In genomic region chr2:172833196-172833595, GRCm38 (mm10) we compare ENCODE assay signal across 8 mouse cellular contexts.
DNase-seq lines count a peak whose midpoint lies in the region; ATAC-seq and TF ChIP-seq lines count a peak whose summit lies in the region.

No protein-coding gene starts in this region.

- 12% methylated on average over 2 of the region's 2 CpGs for WGBS in kidney, embryonic 14.5 days
- 24% methylated on average over 2 of the region's 2 CpGs for WGBS in limb, embryonic 12.5 days

- H3K36me3 ChIP-seq in kidney, embryonic 14.5 days (ENCODE audit: control insufficient read depth, insufficient read depth, low read length) = no peaks in the 10 kb centered on the region
- no peaks in the 10 kb centered on the region for H3K36me3 ChIP-seq in limb, embryonic 12.5 days

- H3K4me3 ChIP-seq in kidney, embryonic 14.5 days (ENCODE audit: low read length) = no peak overlapping the region
- H3K4me3 ChIP-seq in gastrocnemius, adult 2 months = no peak overlapping the region
- H3K4me3 ChIP-seq in limb, embryonic 12.5 days (replicated peaks) = no peak overlapping the region

- H3K9ac ChIP-seq in kidney, embryonic 14.5 days (ENCODE audit: low read depth, low read length) = no peak overlapping the region
- no peak overlapping the region for H3K9ac ChIP-seq in limb, embryonic 12.5 days (replicated peaks)

- no peak for TF ChIP-seq CTCF in brain, embryonic 14.5 days (IDR thresholded peaks at IDR 0.05; ENCODE audit: borderline replicate concordance, extremely low read depth, insufficient read depth, insufficient read length)
- TF ChIP-seq CTCF in gastrocnemius, adult 2 months (IDR thresholded peaks at IDR 0.05) = no peak

- H3K27ac ChIP-seq in kidney, embryonic 14.5 days (ENCODE audit: low read depth, low read length) = no peak overlapping the region
- no peak overlapping the region for H3K27ac ChIP-seq in gastrocnemius, adult 2 months
- H3K27ac ChIP-seq in limb, embryonic 12.5 days = peak overlapping the region; percentile 53

- no peaks in the 10 kb centered on the region for H3K27me3 ChIP-seq in kidney, embryonic 14.5 days (ENCODE audit: control insufficient read depth, insufficient read depth, low read length)
- H3K27me3 ChIP-seq in limb, embryonic 12.5 days = 0 out of 2 replicates have a peak, but pooled peaks cover 3% of the 10 kb centered on the region

- H3K4me1 ChIP-seq in kidney, embryonic 14.5 days (ENCODE audit: control insufficient read depth, insufficient read depth, low read length) = peaks cover 7% of the 10 kb centered on the region; the same call in 1 of the 2 replicates
- peaks cover 41% of the 10 kb centered on the region for H3K4me1 ChIP-seq in limb, embryonic 12.5 days (replicated peaks)

- TF ChIP-seq POLR2A in brain, embryonic 14.5 days (IDR thresholded peaks at IDR 0.05; ENCODE audit: borderline replicate concordance, extremely low read depth, insufficient read depth, insufficient read length, poor library complexity, severe bottlenecking) = no peak

- H3K4me2 ChIP-seq in kidney, embryonic 14.5 days (replicated peaks; ENCODE audit: low read depth, low read length) = no peak overlapping the region
- H3K4me2 ChIP-seq in limb, embryonic 12.5 days = no peak overlapping the region

- intact Hi-C loops in gastrocnemius, adult 2 months (cut with DNase I) = no loop called here

- ATAC-seq in kidney, embryonic 14.5 days (ENCODE audit: low FRiP score, low TSS enrichment) = no peak; the same call in 1 of the 2 replicates
- ATAC-seq in limb, embryonic 12.5 days (ENCODE audit: insufficient number of reproducible peaks, insufficient read depth, low FRiP score, low TSS enrichment, low read depth) = no peak

- peak; percentile 83 for DNase-seq in kidney, adult 11 months
- peak; percentile 43 for DNase-seq in 3T3-L1 (ENCODE audit: low read depth, low spot score)
- peak; percentile 77 for DNase-seq in brain, embryonic 14.5 days (ENCODE audit: low read depth)
- DNase-seq in gastrocnemius, adult 2 months = peak; percentile 75
- DNase-seq in spleen, postnatal 4 days (ENCODE audit: low spot score in 2 of 2) = no peak
- no peak for DNase-seq in thymus, postnatal 10 days (ENCODE audit: low spot score in 2 of 2)

- no peaks in the 10 kb centered on the region for H3K9me3 ChIP-seq in kidney, embryonic 14.5 days (ENCODE audit: control insufficient read depth, low read length)
- no peaks in the 10 kb centered on the region for H3K9me3 ChIP-seq in limb, embryonic 12.5 days

Comparison
In these comparisons a context has a peak if more than half of its experiments do, and no peak if none do; other contexts are left out.
1. DNase-seq: peak in kidney, adult 11 months (single experiment), 3T3-L1 (single experiment), brain, embryonic 14.5 days (single experiment) and gastrocnemius, adult 2 months (single experiment); none in spleen, postnatal 4 days (0 of 2) and thymus, postnatal 10 days (0 of 2).